Mouse (Mus musculus) midbrain, embryonic 12.5 days (tissue): ENCODE data around the gene Slc18b1. TPM values are rescaled to one million over a fixed set of nuclear protein-coding genes. Genes with fewer than 3 reads are reported as not detected.
A peak's percentile ranks its signal among the peaks of the same experiment; 100 is the strongest.

Experiments used
- ATAC-seq: fragments of 200-750 bp; cut with Nextera tagmentation; 2 replicates; pipeline ENCODE4 v1.8.0; 2017; ENCODE audit warnings: low read depth, moderate TSS enrichment, moderate library complexity; ENCODE audit not compliant: low FRiP score
- H3K27ac ChIP-seq: fragments of 300-500 bp; sonication (generic); replicated peaks from 2 replicates; pipeline ENCODE4 v1.5.1; 2016; ENCODE audit warnings: mild to moderate bottlenecking
- H3K27me3 ChIP-seq: fragments of 300-500 bp; sonication (generic); 2 replicates; pipeline ENCODE4 v1.6.1; 2016; ENCODE audit warnings: mild to moderate bottlenecking
- H3K36me3 ChIP-seq: fragments of 300-500 bp; sonication (generic); 2 replicates; pipeline ENCODE4 v1.6.1; 2016
- H3K4me1 ChIP-seq: fragments of 300-500 bp; sonication (generic); 2 replicates; pipeline ENCODE4 v1.6.1; 2016
- H3K4me2 ChIP-seq: fragments of 300-500 bp; sonication (generic); replicated peaks from 2 replicates; pipeline ENCODE4 v1.6.1; 2016; ENCODE audit warnings: mild to moderate bottlenecking, moderate library complexity
- H3K4me3 ChIP-seq: fragments of 300-500 bp; sonication (generic); 2 replicates; pipeline ENCODE4 v1.5.1; 2016; ENCODE audit warnings: mild to moderate bottlenecking
- H3K9ac ChIP-seq: fragments of 300-500 bp; sonication (generic); replicated peaks from 2 replicates; pipeline ENCODE4 v1.6.1; 2016; ENCODE audit warnings: mild to moderate bottlenecking, moderate library complexity
- H3K9me3 ChIP-seq: fragments of 300-500 bp; sonication (generic); 2 replicates; pipeline ENCODE4 v1.6.1; 2016; ENCODE audit warnings: mild to moderate bottlenecking
- WGBS: fragments of 180-500 bp; shearing (Covaris S2); methylation state at CpG from one replicate; pipeline ENCODE4 v1.1.7; 2016; 5-methylcytosine and 5-hydroxymethylcytosine counted together
- polyA plus RNA-seq: library from polyadenylated mRNA; unstranded; fragments of >200 nt; fragmentation: Nextera tagmentation; extraction: Ambion mirVana; gene quantifications from 2 replicates; pipeline ENCODE4 v1.2.1, GENCODE M21; 2016

The Slc18b1 gene
- polyA plus RNA-seq, 1 experiment from 2014 or later, result 16.4 TPM

DNA sequence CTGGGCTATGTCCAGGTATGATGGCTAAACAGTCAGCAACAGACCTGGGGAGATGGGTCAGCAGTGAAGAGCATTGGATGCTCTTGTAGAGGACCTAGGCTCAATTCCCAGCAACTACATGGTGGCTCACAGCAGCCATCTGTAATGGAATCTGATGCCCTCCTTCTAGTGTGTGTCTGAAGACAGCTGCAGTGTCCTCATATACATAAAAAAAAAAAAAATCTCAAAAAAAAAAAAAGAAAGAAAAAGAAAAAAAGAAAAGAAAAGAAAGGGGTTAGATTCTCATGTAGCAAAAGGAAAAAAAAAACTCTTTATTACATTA lies 15.6 kb downstream of the Slc18b1 start:
- H3K4me2 ChIP-seq, result no peak overlapping the region
- H3K36me3 ChIP-seq, result peaks cover 12% of the 10 kb centered on the region
- no peak overlapping the region for H3K4me3 ChIP-seq
- H3K9ac ChIP-seq, result no peak overlapping the region
- no peak for ATAC-seq
- 0 out of 2 replicates have a peak, but pooled peaks cover 7% of the 10 kb centered on the region for H3K4me1 ChIP-seq
- no peaks in the 10 kb centered on the region for H3K27me3 ChIP-seq
- H3K27ac ChIP-seq, result no peak overlapping the region
- H3K9me3 ChIP-seq, result no peaks in the 10 kb centered on the region

DNA sequence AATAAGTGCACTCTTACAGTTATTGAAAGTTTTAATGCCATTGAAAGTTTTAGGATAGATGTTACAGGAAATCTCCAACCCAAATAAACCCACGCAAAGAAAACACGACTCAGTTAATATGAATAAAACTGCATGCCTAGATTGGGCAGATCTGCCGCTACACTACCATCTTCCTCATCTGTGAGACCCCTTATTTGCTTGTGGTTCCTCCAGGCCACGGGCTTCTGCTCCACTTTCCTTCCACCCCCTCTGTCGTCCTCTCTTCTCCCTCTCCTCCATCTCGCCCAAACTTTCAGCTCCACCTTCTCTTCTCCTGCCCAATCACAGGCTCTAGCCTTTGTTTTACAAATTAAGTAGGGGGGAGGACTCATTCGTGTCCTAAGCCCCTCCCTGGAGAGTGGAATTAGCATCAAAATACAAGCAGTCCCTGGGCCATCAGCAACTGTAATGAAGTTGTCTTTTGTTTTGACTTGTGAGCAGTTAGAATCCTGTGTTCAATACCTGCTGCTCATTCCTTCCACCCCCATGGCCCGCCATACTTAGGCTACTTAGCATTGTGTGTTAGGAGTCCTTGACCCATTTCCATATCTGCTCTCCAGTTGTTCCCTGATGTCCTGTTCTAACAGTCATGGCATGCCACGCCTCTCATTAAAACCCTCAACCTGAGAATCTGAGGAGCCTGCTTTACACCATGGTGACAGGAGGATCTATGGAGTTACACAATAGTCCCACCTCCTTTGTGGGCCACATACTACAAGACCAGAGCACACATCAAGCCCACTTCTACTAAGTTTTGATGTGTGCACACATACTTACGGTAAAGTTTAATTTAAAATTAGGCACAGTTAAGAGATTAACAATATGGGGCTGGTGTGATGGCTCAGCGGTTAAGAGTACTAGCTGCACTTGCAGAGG lies 16.3 kb downstream of the Slc18b1 start:
- peak; percentile 83 for ATAC-seq
- Histone ChIP-seq H3K36me3 (peaks cover 16% of the 10 kb centered on the region), H3K9me3 (no peaks in the 10 kb centered on the region), H3K4me2 (no peak overlapping the region), H3K27ac (no peak overlapping the region), H3K27me3 (no peaks in the 10 kb centered on the region), H3K4me3 (no peak overlapping the region), H3K4me1 (0 out of 2 replicates have a peak, but pooled peaks cover 7% of the 10 kb centered on the region), H3K9ac (no peak overlapping the region)
- 41% methylated on average over 11 of the region's 11 CpGs for WGBS

DNA sequence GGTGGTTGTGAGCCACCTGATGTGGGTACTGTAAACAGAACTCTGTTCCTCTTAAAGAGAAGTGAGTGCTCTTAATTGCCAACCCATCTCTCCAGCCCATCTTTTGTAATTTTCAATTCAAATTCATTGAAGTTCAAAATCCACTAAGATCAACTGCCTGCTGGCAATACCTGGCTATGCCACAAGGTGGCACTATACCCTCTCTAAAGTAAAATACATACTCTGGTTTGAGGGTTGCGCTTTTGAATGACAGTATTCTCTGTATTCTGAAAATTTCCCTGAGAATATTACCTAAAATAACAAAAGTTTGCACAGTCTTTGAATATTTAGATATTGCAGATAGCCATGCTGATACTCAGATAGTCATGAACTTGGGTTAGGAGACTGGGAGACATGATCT lies 18.4 kb downstream of the Slc18b1 start:
- ATAC-seq, result peak; percentile 9; the same call in 1 of the 2 replicates
- peaks cover 29% of the 10 kb centered on the region for H3K36me3 ChIP-seq
- no peaks in the 10 kb centered on the region for H3K27me3 ChIP-seq
- no peak overlapping the region for H3K9ac ChIP-seq
- no peak overlapping the region for H3K4me2 ChIP-seq
- no peak overlapping the region for H3K27ac ChIP-seq
- 0 out of 2 replicates have a peak, but pooled peaks cover 7% of the 10 kb centered on the region for H3K4me1 ChIP-seq
- WGBS, result 55% methylated on average over 1 of the region's 1 CpGs
- no peak overlapping the region for H3K4me3 ChIP-seq
- H3K9me3 ChIP-seq, result no peaks in the 10 kb centered on the region

DNA sequence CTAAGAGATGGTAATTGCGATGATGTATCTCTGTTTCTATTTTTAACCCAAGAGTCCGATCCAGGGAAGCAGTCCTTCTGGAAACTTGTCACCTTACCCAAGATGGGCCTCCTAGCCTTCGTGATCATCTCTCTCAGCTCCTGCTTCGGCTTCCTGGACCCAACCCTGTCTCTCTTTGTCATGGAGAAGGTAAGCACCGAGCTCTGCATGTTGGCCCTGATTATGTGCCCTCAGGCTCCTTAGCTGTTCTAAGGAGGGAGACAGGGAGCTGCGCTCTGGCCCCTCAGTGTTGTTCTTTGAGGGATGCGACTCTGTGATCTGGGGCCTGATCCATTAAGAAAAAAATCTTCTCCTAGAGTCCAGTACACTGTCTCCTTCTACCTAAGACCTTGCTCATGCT lies 19.5 kb downstream of the Slc18b1 start:
- H3K27ac ChIP-seq, result no peak overlapping the region
- no peaks in the 10 kb centered on the region for H3K9me3 ChIP-seq
- no peak for ATAC-seq
- H3K4me1 ChIP-seq, result 0 out of 2 replicates have a peak, but pooled peaks cover 7% of the 10 kb centered on the region
- no peaks in the 10 kb centered on the region for H3K27me3 ChIP-seq
- H3K36me3 ChIP-seq, result peaks cover 33% of the 10 kb centered on the region
- no peak overlapping the region for H3K4me3 ChIP-seq
- no peak overlapping the region for H3K9ac ChIP-seq
- 91% methylated on average over 7 of the region's 7 CpGs for WGBS
- no peak overlapping the region for H3K4me2 ChIP-seq

DNA sequence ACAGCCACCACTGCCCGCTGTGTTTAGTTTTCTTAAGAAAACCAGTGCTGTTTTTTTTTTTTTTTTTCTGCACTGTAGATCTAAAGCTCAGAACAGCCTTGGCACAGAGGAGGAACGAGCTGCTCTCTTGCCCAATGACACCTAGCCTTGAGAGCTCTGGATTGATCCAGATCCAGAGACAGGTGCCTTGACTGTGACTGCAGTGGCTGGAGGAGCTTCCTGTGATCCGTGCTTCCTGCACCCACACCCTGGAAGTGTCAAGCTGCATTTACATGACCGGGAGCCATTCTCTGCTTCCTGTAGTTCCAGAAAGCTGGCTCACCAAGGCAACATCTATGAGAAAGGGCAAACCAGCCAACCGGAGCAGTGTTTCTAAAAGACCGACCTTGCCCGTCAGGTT lies 29.7 kb downstream of the Slc18b1 start:
- Histone ChIP-seq H3K4me3 (no peak overlapping the region), H3K9ac (no peak overlapping the region), H3K36me3 (peaks cover 53% of the 10 kb centered on the region), H3K9me3 (no peaks in the 10 kb centered on the region), H3K27me3 (no peaks in the 10 kb centered on the region), H3K4me1 (no peaks in the 10 kb centered on the region), H3K4me2 (no peak overlapping the region), H3K27ac (no peak overlapping the region)
- no peak for ATAC-seq
- WGBS, result 87% methylated on average over 7 of the region's 7 CpGs

DNA sequence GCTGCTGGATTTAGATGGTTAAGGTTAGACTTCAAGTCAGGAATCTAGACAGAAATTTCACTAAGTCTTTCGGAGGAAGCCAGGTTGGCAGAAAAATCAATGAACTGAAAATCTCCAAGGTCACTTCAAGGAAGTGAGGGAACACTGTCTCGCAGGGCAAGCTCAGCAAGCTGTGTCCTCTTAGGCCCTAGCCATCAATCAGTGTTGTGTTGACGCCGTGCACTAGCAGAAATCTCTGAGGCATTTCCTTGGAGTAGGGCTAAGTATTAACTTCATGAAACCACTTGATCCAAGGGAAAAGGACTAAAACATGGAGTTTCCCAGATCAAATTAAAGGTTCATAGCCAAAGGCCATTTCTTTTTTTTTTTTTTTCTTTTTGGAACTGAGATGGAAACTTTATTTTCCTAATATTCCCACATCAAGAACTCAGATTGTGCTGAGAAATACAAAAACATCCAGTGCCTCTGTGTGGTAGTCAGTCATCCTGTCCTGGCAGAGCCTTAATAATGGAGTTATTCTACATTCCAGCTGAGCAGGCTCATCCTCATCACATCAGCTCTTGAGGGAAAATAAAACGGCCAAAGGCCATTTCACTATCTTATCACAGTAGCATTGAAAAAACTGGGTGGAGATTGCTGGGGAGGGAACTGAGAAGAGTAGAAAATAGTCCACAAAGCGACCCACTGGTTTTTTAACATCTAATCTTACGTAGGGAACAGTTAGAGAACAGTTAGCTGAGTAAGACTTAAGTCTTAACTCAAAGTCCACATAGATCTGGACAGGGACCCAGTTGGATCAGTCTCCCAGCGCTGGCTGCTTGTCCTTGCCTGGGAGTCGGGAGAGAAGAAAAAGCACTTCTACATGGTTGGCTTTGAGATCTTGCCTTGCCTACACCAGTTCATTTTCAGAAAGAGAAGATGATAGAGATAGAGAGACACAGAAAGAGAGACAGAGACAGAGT lies 39.5 kb downstream of the Slc18b1 start:
- WGBS, result 88% methylated on average over 9 of the region's 9 CpGs
- H3K27me3 ChIP-seq, result no peaks in the 10 kb centered on the region
- H3K4me3 ChIP-seq, result no peak overlapping the region
- no peak for ATAC-seq
- no peaks in the 10 kb centered on the region for H3K36me3 ChIP-seq
- no peaks in the 10 kb centered on the region for H3K4me1 ChIP-seq
- H3K4me2 ChIP-seq, result no peak overlapping the region
- no peak overlapping the region for H3K9ac ChIP-seq
- no peak overlapping the region for H3K27ac ChIP-seq
- no peaks in the 10 kb centered on the region for H3K9me3 ChIP-seq

DNA sequence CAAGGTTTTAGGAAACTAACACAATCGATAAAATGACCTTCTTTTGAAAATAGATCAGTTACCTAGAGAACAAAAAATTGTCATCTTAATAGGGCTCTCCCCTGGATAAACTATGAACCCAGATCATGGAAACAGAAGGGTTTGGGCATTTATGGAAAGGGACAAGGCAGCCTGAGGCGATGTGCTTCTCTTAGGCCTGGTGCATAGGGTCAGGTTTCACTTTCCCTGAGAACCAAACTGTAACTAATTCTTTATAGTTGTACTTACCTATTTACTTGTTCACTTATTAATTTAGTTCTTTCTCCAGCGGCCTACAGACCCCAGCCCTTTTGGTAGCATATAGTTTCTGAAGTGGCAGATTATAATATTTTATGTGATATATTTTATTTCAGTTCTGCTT lies 40.3 kb downstream of the Slc18b1 start:
- Histone ChIP-seq H3K9ac (no peak overlapping the region), H3K4me1 (no peaks in the 10 kb centered on the region), H3K36me3 (no peaks in the 10 kb centered on the region), H3K27me3 (no peaks in the 10 kb centered on the region), H3K4me2 (no peak overlapping the region), H3K27ac (no peak overlapping the region), H3K4me3 (no peak overlapping the region), H3K9me3 (no peaks in the 10 kb centered on the region)
- WGBS, result 81% methylated on average over 3 of the region's 3 CpGs
- ATAC-seq, result no peak

DNA sequence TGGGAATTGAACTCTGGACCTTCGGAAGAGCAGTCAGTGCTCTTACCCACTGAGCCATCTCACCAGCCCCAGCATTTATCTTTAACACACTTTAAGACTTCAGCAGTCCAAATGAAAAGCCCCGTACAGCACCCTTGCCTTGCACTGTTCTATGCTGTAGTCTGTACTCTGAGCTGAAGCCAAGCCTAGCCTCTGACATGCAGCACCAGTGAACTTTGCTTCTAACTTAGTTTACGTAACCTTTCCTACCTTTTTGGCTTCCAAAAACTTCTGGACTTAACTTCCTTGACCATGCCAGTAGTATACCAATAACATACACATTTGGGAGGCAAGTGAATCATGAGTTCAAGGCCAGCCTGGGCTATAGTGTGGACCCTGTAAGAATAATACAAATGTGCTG lies 42.1 kb downstream of the Slc18b1 start:
- Histone ChIP-seq H3K4me1 (no peaks in the 10 kb centered on the region), H3K9ac (no peak overlapping the region), H3K36me3 (no peaks in the 10 kb centered on the region), H3K4me2 (no peak overlapping the region), H3K4me3 (no peak overlapping the region), H3K27ac (no peak overlapping the region), H3K27me3 (no peaks in the 10 kb centered on the region), H3K9me3 (no peaks in the 10 kb centered on the region)
- ATAC-seq, result no peak
- 95% methylated on average over 3 of the region's 3 CpGs for WGBS

DNA sequence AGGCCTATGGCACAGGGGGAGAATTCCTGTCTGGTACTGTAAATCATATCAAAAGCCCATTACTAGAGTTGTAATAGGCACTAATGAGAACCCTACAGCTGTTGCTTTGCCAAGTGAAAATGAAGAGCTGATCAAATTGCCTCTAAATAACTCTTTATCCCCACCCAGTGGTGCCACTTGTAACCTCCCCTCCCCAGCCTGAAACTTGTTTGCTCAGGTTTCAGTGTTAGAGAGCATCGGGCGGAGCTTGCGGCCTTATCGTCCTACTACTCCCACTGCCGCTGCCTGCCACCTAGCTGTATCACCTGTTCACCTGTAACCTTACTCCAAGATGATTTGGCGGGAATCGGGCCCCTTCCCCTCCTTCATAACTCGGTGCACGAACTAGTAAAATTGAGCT lies 42.6 kb downstream of the Slc18b1 start:
- Histone ChIP-seq H3K4me1 (no peaks in the 10 kb centered on the region), H3K9ac (no peak overlapping the region), H3K9me3 (no peaks in the 10 kb centered on the region), H3K4me2 (no peak overlapping the region), H3K4me3 (no peak overlapping the region), H3K36me3 (no peaks in the 10 kb centered on the region), H3K27me3 (no peaks in the 10 kb centered on the region), H3K27ac (no peak overlapping the region)
- 58% methylated on average over 9 of the region's 9 CpGs for WGBS
- ATAC-seq, result no peak

DNA sequence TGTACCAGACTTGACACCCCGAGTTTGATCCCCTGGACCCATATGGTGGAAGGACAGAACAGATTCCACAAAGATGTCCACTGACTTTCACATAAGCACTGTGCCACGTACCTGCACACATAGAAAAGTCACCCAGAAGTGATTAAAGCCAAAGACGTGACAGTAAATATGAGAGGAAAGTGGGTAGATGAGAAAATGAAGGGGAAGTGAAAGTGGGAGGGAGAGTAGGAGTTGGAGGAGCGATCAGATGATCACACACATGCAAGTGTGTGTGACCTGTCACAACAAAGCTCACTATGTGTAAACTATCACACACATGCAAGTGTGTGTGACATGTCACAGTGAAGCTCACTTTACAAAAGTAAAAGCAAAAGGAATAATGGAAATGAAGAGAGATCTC lies 43.7 kb downstream of the Slc18b1 start:
- Histone ChIP-seq H3K4me2 (no peak overlapping the region), H3K4me3 (no peak overlapping the region), H3K36me3 (no peaks in the 10 kb centered on the region), H3K9me3 (no peaks in the 10 kb centered on the region), H3K4me1 (no peaks in the 10 kb centered on the region), H3K27ac (no peak overlapping the region), H3K9ac (no peak overlapping the region), H3K27me3 (no peaks in the 10 kb centered on the region)
- no peak for ATAC-seq
- WGBS, result 80% methylated on average over 4 of the region's 4 CpGs

DNA sequence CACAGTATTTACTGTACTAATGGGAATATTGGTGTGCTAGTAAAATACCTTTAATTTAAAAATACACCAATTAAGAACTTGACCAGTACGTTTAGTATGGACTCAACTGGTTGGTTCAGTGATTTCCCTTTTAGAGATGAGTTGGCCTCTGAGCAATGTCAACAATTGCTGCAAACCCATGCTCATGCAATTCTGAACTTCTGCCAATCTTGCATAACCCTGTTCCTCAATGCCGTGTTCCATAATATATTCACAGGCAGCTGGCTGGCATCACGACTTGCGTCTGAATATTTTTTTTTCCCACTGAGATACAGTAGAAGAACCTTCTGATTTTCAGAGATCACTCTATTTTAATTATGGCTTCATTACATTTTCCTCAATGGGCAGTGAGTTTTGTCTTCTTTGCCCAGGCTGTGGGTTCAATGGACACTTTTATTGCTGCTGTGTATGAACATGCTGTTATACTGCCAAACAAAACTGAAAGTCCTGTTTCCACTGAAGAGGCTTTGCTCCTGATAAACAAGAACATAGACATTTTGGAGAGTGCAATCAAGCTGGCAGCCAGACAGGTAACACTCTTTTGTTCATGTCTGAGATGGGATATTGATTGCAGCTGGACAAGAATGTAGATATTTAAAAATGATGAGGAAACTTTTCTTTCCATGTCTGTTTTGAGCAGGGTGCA lies 54.6 kb downstream of the Slc18b1 start, which contains the start of gene Vnn3:
Gene Vnn3, plus strand, starts transcription at position 235 of the 685 bp plus-strand sequence.
- ATAC-seq, result no peak
- H3K4me2 ChIP-seq, result no peak within 1 kb of the TSS
- no peak within 1 kb of the TSS for H3K9ac ChIP-seq
- no peaks in the 10 kb centered on the region for H3K4me1 ChIP-seq
- no peaks in the 10 kb centered on the region for H3K36me3 ChIP-seq
- H3K27me3 ChIP-seq, result no peaks in the 10 kb centered on the region
- no peak within 1 kb of the TSS for H3K27ac ChIP-seq
- no peak within 1 kb of the TSS for H3K4me3 ChIP-seq
- no peaks in the 10 kb centered on the region for H3K9me3 ChIP-seq
- WGBS, result 91% methylated on average over 4 of the region's 4 CpGs
